Mouse (Mus musculus) ES-Bruce4 (cell line): Measurements from ENCODE around the gene Usp17lc. TPM values are rescaled to one million over a fixed set of nuclear protein-coding genes. Genes with fewer than 3 reads are reported as not detected.

Experiments used
- H3K27ac ChIP-seq: 2 replicates; pipeline ENCODE4 v1.5.1; 2012; ENCODE audit warnings: low read length, inconsistent platforms; ENCODE audit not compliant: insufficient read depth
- H3K27me3 ChIP-seq: 2 replicates; pipeline ENCODE4 v1.6.1; 2012; ENCODE audit warnings: mild to moderate bottlenecking, low read length, inconsistent platforms; ENCODE audit not compliant: control insufficient read depth, poor library complexity, insufficient read depth, severe bottlenecking
- H3K36me3 ChIP-seq: 2 replicates; pipeline ENCODE4 v1.6.1; 2012; ENCODE audit warnings: inconsistent platforms, mild to moderate bottlenecking, low read length, moderate library complexity; ENCODE audit not compliant: control insufficient read depth, poor library complexity, insufficient read depth, severe bottlenecking
- H3K4me1 ChIP-seq: one replicate; pipeline ENCODE4 v1.8.1; 2011; ENCODE audit warnings: low read length; ENCODE audit not compliant: control insufficient read depth, insufficient read depth
- H3K4me3 ChIP-seq: 2 replicates; pipeline ENCODE4 v1.5.1; 2011; ENCODE audit warnings: low read depth, mild to moderate bottlenecking, low read length
- H3K9ac ChIP-seq: 2 replicates; pipeline ENCODE4 v1.6.1; 2012; ENCODE audit warnings: low read depth, mild to moderate bottlenecking, inconsistent platforms; ENCODE audit not compliant: poor library complexity, severe bottlenecking
- H3K9me3 ChIP-seq: replicated peaks from 2 replicates; pipeline ENCODE4 v1.6.1; 2012; ENCODE audit warnings: mild to moderate bottlenecking, low read length, inconsistent platforms; ENCODE audit not compliant: control insufficient read depth, poor library complexity, insufficient read depth, severe bottlenecking
- CTCF ChIP-seq: IDR thresholded peaks from one replicate; pipeline ENCODE4 v1.8.1; 2011; ENCODE audit warnings: low read depth, low read length
- EP300 ChIP-seq: IDR thresholded peaks from 2 replicates; pipeline ENCODE4 v1.6.1; 2011; ENCODE audit warnings: low read depth, low read length; ENCODE audit not compliant: insufficient read depth
- POLR2A ChIP-seq: IDR thresholded peaks from one replicate; pipeline ENCODE4 v1.8.1; 2011; ENCODE audit warnings: low read length; ENCODE audit not compliant: insufficient read depth
- polyA plus RNA-seq: library from polyadenylated mRNA; stranded (reverse); fragments of >200 nt; gene quantifications from 2 replicates; pipeline ENCODE4 v1.2.4, GENCODE M21; 2011; ENCODE audit warnings: low read depth; ENCODE audit not compliant: missing spikeins, insufficient read depth, insufficient read length

The Usp17lc gene
- polyA plus RNA-seq, 1 experiment = not detected

GRCm38 (mm10) chr7:103448746-103449145 lies 33.9 kb downstream of the Usp17lc start, which contains the start of gene Olfr606:
Olfr606 (plus strand) TSS chr7:103449046.
- Histone ChIP-seq H3K9me3 (no peaks in the 10 kb centered on the region), H3K4me1 (no peaks in the 10 kb centered on the region), H3K27me3 (no peaks in the 10 kb centered on the region), H3K27ac (no peak within 1 kb of the TSS), H3K9ac (no peak within 1 kb of the TSS), H3K4me3 (no peak within 1 kb of the TSS), H3K36me3 (no peaks in the 10 kb centered on the region)
- TF ChIP-seq POLR2A = no peak
- TF ChIP-seq EP300 = no peak
- TF ChIP-seq CTCF = no peak

- TF ChIP-seq CTCF = no peak
- TF ChIP-seq POLR2A = no peak
- no peak for TF ChIP-seq EP300
- H3K4me1 ChIP-seq = no peaks in the 10 kb centered on the region
- no peaks in the 10 kb centered on the region for H3K36me3 ChIP-seq
- no peak overlapping the region for H3K4me3 ChIP-seq
- H3K9me3 ChIP-seq = no peaks in the 10 kb centered on the region
- no peaks in the 10 kb centered on the region for H3K27me3 ChIP-seq
- no peak overlapping the region for H3K9ac ChIP-seq
- H3K27ac ChIP-seq = no peak overlapping the region
Measured at GRCm38 (mm10) chr7:103460590-103460989, 45.7 kb downstream of the Usp17lc start.

Other genes with a start within 250 kb of the Usp17lc start
- not detected in 2 replicates for gene Olfr591, start 236.7 kb upstream of the Usp17lc start, polyA plus RNA-seq
- not detected in 2 replicates for gene Olfr592, start 230.3 kb upstream of the Usp17lc start, polyA plus RNA-seq
- not detected in 2 replicates for gene Olfr593, start 203.2 kb upstream of the Usp17lc start, polyA plus RNA-seq
- gene Olfr594, start 198.1 kb upstream of the Usp17lc start, polyA plus RNA-seq = not detected in 2 replicates
- not detected in 2 replicates for gene Usp17ld, start 162.6 kb upstream of the Usp17lc start, polyA plus RNA-seq
- not detected in 2 replicates for gene Olfr596, start 109.4 kb upstream of the Usp17lc start, polyA plus RNA-seq
- gene Olfr597, start 98.8 kb upstream of the Usp17lc start, polyA plus RNA-seq = not detected in 2 replicates
- gene Olfr598, start 91.5 kb upstream of the Usp17lc start, polyA plus RNA-seq = not detected in 2 replicates
- gene Olfr599, start 79.2 kb upstream of the Usp17lc start, polyA plus RNA-seq = not detected in 2 replicates
- gene Olfr600, start 65.4 kb upstream of the Usp17lc start, polyA plus RNA-seq = not detected in 2 replicates
- not detected in 2 replicates for gene Olfr601, start 52.4 kb upstream of the Usp17lc start, polyA plus RNA-seq
- not detected in 2 replicates for gene Olfr603, start 28.9 kb upstream of the Usp17lc start, polyA plus RNA-seq
- not detected in 2 replicates for gene Olfr605, start 30.4 kb downstream of the Usp17lc start, polyA plus RNA-seq
- gene Olfr606, start 34.0 kb downstream of the Usp17lc start, polyA plus RNA-seq = not detected in 2 replicates
- 0.13 TPM in 1 of 2 replicates, not detected in the other for gene Olfr607, start 49.1 kb downstream of the Usp17lc start, polyA plus RNA-seq
- gene Olfr608, start 54.8 kb downstream of the Usp17lc start, polyA plus RNA-seq = not detected in 2 replicates
- gene Olfr609, start 83.0 kb downstream of the Usp17lc start, polyA plus RNA-seq = not detected in 2 replicates
- not detected in 2 replicates for gene Olfr610, start 97.0 kb downstream of the Usp17lc start, polyA plus RNA-seq
- gene Olfr611, start 105.8 kb downstream of the Usp17lc start, polyA plus RNA-seq = not detected in 2 replicates
- gene Olfr612, start 127.6 kb downstream of the Usp17lc start, polyA plus RNA-seq = not detected in 2 replicates
- gene Olfr613, start 133.0 kb downstream of the Usp17lc start, polyA plus RNA-seq = not detected in 2 replicates
- gene Olfr615, start 141.0 kb downstream of the Usp17lc start, polyA plus RNA-seq = not detected in 2 replicates
- gene Olfr616, start 154.1 kb downstream of the Usp17lc start, polyA plus RNA-seq = not detected in 2 replicates
- not detected in 2 replicates for gene Olfr617, start 158.0 kb downstream of the Usp17lc start, polyA plus RNA-seq
- not detected in 2 replicates for gene Olfr618, start 175.0 kb downstream of the Usp17lc start, polyA plus RNA-seq
- not detected in 2 replicates for gene Olfr619, start 185.5 kb downstream of the Usp17lc start, polyA plus RNA-seq
- not detected in 2 replicates for gene Olfr620, start 197.5 kb downstream of the Usp17lc start, polyA plus RNA-seq
- gene Olfr622, start 227.6 kb downstream of the Usp17lc start, polyA plus RNA-seq = not detected in 2 replicates
- not detected in 2 replicates for gene Olfr623, start 248.6 kb downstream of the Usp17lc start, polyA plus RNA-seq